Mouse (Mus musculus) stomach, embryonic 14.5 days (tissue): Measurements from ENCODE around the gene Efemp2. TPM values are rescaled to one million over a fixed set of nuclear protein-coding genes. Genes with fewer than 3 reads are reported as not detected.

Source experiments
- ATAC-seq: fragments of 200-750 bp; cut with Nextera tagmentation; 2 replicates; pipeline ENCODE4 v1.8.0; 2017; ENCODE audit warnings: low read depth, moderate TSS enrichment; ENCODE audit not compliant: insufficient number of reproducible peaks, insufficient read depth, low FRiP score
- H3K27ac ChIP-seq: fragments of 300-500 bp; sonication (generic); 2 replicates; pipeline ENCODE4 v1.5.1; 2014; ENCODE audit warnings: mild to moderate bottlenecking, low read length, moderate library complexity, mixed read lengths
- H3K27me3 ChIP-seq: fragments of 300-500 bp; sonication (generic); 2 replicates; pipeline ENCODE4 v1.6.1; 2014; ENCODE audit warnings: low read length, control low read depth, mixed read lengths; ENCODE audit not compliant: control insufficient read depth, insufficient read depth
- H3K36me3 ChIP-seq: fragments of 300-500 bp; sonication (generic); 2 replicates; pipeline ENCODE4 v1.6.1; 2014; ENCODE audit warnings: mild to moderate bottlenecking, control low read depth, low read length, moderate library complexity, mixed read lengths; ENCODE audit not compliant: control insufficient read depth, insufficient read depth
- H3K4me1 ChIP-seq: fragments of 300-500 bp; sonication (generic); 2 replicates; pipeline ENCODE4 v1.6.1; 2014; ENCODE audit warnings: low read length, control low read depth, mixed read lengths; ENCODE audit not compliant: control insufficient read depth, insufficient read depth
- H3K4me2 ChIP-seq: fragments of 300-500 bp; sonication (generic); replicated peaks from 2 replicates; pipeline ENCODE4 v1.6.1; 2014; ENCODE audit warnings: low read depth, low read length, control low read depth
- H3K4me3 ChIP-seq: fragments of 300-500 bp; sonication (generic); 2 replicates; pipeline ENCODE4 v1.5.1; 2014; ENCODE audit warnings: low read depth, low read length, control low read depth
- H3K9ac ChIP-seq: fragments of 300-500 bp; sonication (generic); replicated peaks from 2 replicates; pipeline ENCODE4 v1.6.1; 2014; ENCODE audit warnings: low read depth, mild to moderate bottlenecking, control low read depth, low read length, moderate library complexity, mixed read lengths
- H3K9me3 ChIP-seq: fragments of 300-500 bp; sonication (generic); 2 replicates; pipeline ENCODE4 v1.6.1; 2016; ENCODE audit warnings: low read depth, low read length, control low read depth; ENCODE audit not compliant: control insufficient read depth
- WGBS: fragments of 180-500 bp; shearing (Covaris S2); extraction: QIAGEN DNeasy Blood & Tissue Kit; methylation state at CpG from one replicate; pipeline ENCODE4 v1.1.7; 2014; 5-methylcytosine and 5-hydroxymethylcytosine counted together
- polyA plus RNA-seq: library from polyadenylated mRNA; unstranded; fragments of >200 nt; fragmentation: Nextera tagmentation; extraction: Ambion mirVana; gene quantifications from 2 replicates; pipeline ENCODE4 v1.2.1, GENCODE M21; 2014

The Efemp2 gene
- polyA plus RNA-seq = 177 and 179 TPM in 2 replicates

GRCm38 (mm10) chr19:5473720-5474119 lies at the start of gene Efemp2:
TSS of gene Efemp2 (plus strand) at chr19:5473954.
- Histone ChIP-seq H3K9ac (peak within 1 kb of the TSS; percentile 70), H3K27me3 (no peaks in the 10 kb centered on the region), H3K4me2 (peak within 1 kb of the TSS; percentile 82), H3K4me3 (peak within 1 kb of the TSS; percentile 55), H3K9me3 (no peaks in the 10 kb centered on the region), H3K4me1 (peaks cover 5% of the 10 kb centered on the region), H3K36me3 (peaks cover 6% of the 10 kb centered on the region; the same call in 1 of the 2 replicates), H3K27ac (peak within 1 kb of the TSS; percentile 90)
- 0% methylated on average over 22 of the region's 22 CpGs for WGBS
- ATAC-seq = peak; percentile 82

GRCm38 (mm10) chr19:5424092-5424781 lies 49.5 kb upstream of the Efemp2 start:
- under 1% methylated on average over 29 of the region's 48 CpGs for WGBS
- Histone ChIP-seq H3K9me3 (no peaks in the 10 kb centered on the region), H3K4me3 (peak overlapping the region; percentile 69), H3K4me1 (peaks cover 21% of the 10 kb centered on the region), H3K9ac (peak overlapping the region; percentile 80), H3K27me3 (no peaks in the 10 kb centered on the region), H3K4me2 (peak overlapping the region; percentile 65), H3K27ac (peak overlapping the region; percentile 90), H3K36me3 (peaks cover 20% of the 10 kb centered on the region)
- peak; percentile 74 for ATAC-seq

- Histone ChIP-seq H3K4me2 (peak within 1 kb of the TSS; percentile 91), H3K36me3 (peaks cover 20% of the 10 kb centered on the region), H3K27ac (peak within 1 kb of the TSS; percentile 90), H3K27me3 (no peaks in the 10 kb centered on the region), H3K9me3 (no peaks in the 10 kb centered on the region), H3K4me1 (peaks cover 21% of the 10 kb centered on the region), H3K9ac (peak within 1 kb of the TSS; percentile 92), H3K4me3 (peak within 1 kb of the TSS; percentile 69)
- peak; percentile 92 for ATAC-seq
- under 1% methylated on average over 86 of the region's 87 CpGs for WGBS
These were observed 48.7 kb upstream of the Efemp2 start, which contains the start of the genes Drap1 and AI837181 for GRCm38 (mm10) chr19:5424782-5425741. TSS of gene Drap1 (minus strand) at chr19:5424979. TSS of gene AI837181 (plus strand) at chr19:5425144.

- Histone ChIP-seq H3K9me3 (no peaks in the 10 kb centered on the region), H3K4me1 (peaks cover 21% of the 10 kb centered on the region), H3K4me3 (peak overlapping the region; percentile 69), H3K9ac (peak overlapping the region; percentile 92), H3K27me3 (no peaks in the 10 kb centered on the region), H3K27ac (peak overlapping the region; percentile 78; the same call in 1 of the 2 replicates), H3K36me3 (peaks cover 20% of the 10 kb centered on the region), H3K4me2 (peak overlapping the region; percentile 91)
- ATAC-seq = no peak
- WGBS = 87% methylated on average over 18 of the region's 18 CpGs
These were observed 47.7 kb upstream of the Efemp2 start for GRCm38 (mm10) chr19:5425906-5426565.

- H3K4me2 ChIP-seq = no peak overlapping the region
- H3K4me1 ChIP-seq = peaks cover 21% of the 10 kb centered on the region
- H3K27ac ChIP-seq = no peak overlapping the region
- H3K9ac ChIP-seq = peak overlapping the region; percentile 92; the same call in 1 of the 2 replicates
- 91% methylated on average over 13 of the region's 13 CpGs for WGBS
- no peaks in the 10 kb centered on the region for H3K27me3 ChIP-seq
- H3K36me3 ChIP-seq = peaks cover 20% of the 10 kb centered on the region
- no peak for ATAC-seq
- peak overlapping the region; percentile 69; the same call in 1 of the 2 replicates for H3K4me3 ChIP-seq
- H3K9me3 ChIP-seq = no peaks in the 10 kb centered on the region
These were observed 47.0 kb upstream of the Efemp2 start for GRCm38 (mm10) chr19:5426640-5427290.

GRCm38 (mm10) chr19:5428083-5428482 lies 45.7 kb upstream of the Efemp2 start:
- Histone ChIP-seq H3K27ac (peak overlapping the region; percentile 33; the same call in 1 of the 2 replicates), H3K4me2 (no peak overlapping the region), H3K27me3 (no peaks in the 10 kb centered on the region), H3K9ac (no peak overlapping the region), H3K36me3 (peaks cover 14% of the 10 kb centered on the region), H3K4me3 (no peak overlapping the region), H3K9me3 (no peaks in the 10 kb centered on the region), H3K4me1 (peaks cover 19% of the 10 kb centered on the region)
- WGBS = 79% methylated on average over 2 of the region's 2 CpGs
- ATAC-seq = no peak

GRCm38 (mm10) chr19:5429219-5429618 lies 44.5 kb upstream of the Efemp2 start:
- peaks cover 14% of the 10 kb centered on the region for H3K36me3 ChIP-seq
- WGBS = 76% methylated on average over 4 of the region's 4 CpGs
- H3K27me3 ChIP-seq = no peaks in the 10 kb centered on the region
- ATAC-seq = no peak
- no peak overlapping the region for H3K4me2 ChIP-seq
- H3K4me3 ChIP-seq = no peak overlapping the region
- H3K27ac ChIP-seq = no peak overlapping the region
- no peaks in the 10 kb centered on the region for H3K9me3 ChIP-seq
- no peak overlapping the region for H3K9ac ChIP-seq
- peaks cover 22% of the 10 kb centered on the region for H3K4me1 ChIP-seq
